Mouse (Mus musculus): ENCODE measurements around the gene Nf1. TPM values are rescaled to one million over a fixed set of nuclear protein-coding genes. Genes with fewer than 3 reads are reported as not detected.

The Nf1 gene
- polyA plus RNA-seq, 1 experiment from 2014 or later, result 9.3 TPM

- WGBS, result 49% methylated on average over 2 of the region's 2 CpGs
- ATAC-seq (ENCODE audit: insufficient number of reproducible peaks, insufficient read depth, low FRiP score, low TSS enrichment), result no peak
- no peaks in the 10 kb centered on the region for H3K27me3 ChIP-seq
- H3K9ac ChIP-seq, result no peak overlapping the region
- H3K36me3 ChIP-seq, result no peaks in the 10 kb centered on the region
- H3K4me2 ChIP-seq (replicated peaks), result no peak overlapping the region
- no peak overlapping the region for H3K27ac ChIP-seq
- H3K4me3 ChIP-seq, result no peak overlapping the region
- peaks cover 28% of the 10 kb centered on the region for H3K4me1 ChIP-seq
- H3K9me3 ChIP-seq, result no peaks in the 10 kb centered on the region
These were observed 271.0 kb downstream of the Nf1 start for GRCm38 (mm10) chr11:79610454-79610853.

- Histone ChIP-seq H3K4me1 (peaks cover 25% of the 10 kb centered on the region), H3K27ac (no peak overlapping the region), H3K4me2 (replicated peaks) (no peak overlapping the region), H3K4me3 (no peak overlapping the region), H3K9me3 (no peaks in the 10 kb centered on the region), H3K36me3 (no peaks in the 10 kb centered on the region), H3K9ac (no peak overlapping the region), H3K27me3 (no peaks in the 10 kb centered on the region)
- peak; percentile 42; the same call in 1 of the 2 replicates for ATAC-seq (ENCODE audit: insufficient number of reproducible peaks, insufficient read depth, low FRiP score, low TSS enrichment)
- WGBS, result 18% methylated on average over 13 of the region's 13 CpGs
These were observed 271.6 kb downstream of the Nf1 start for GRCm38 (mm10) chr11:79611011-79611666.

- Histone ChIP-seq H3K27ac (no peak overlapping the region), H3K9me3 (no peaks in the 10 kb centered on the region), H3K4me1 (peaks cover 25% of the 10 kb centered on the region), H3K36me3 (no peaks in the 10 kb centered on the region), H3K9ac (no peak overlapping the region), H3K4me3 (no peak overlapping the region), H3K4me2 (replicated peaks) (no peak overlapping the region), H3K27me3 (no peaks in the 10 kb centered on the region)
- ATAC-seq (ENCODE audit: insufficient number of reproducible peaks, insufficient read depth, low FRiP score, low TSS enrichment), result no peak
- 9% methylated on average over 1 of the region's 1 CpGs for WGBS
These were observed 272.6 kb downstream of the Nf1 start for GRCm38 (mm10) chr11:79612046-79612600.

- Histone ChIP-seq H3K4me2 (replicated peaks) (no peak overlapping the region), H3K27ac (no peak overlapping the region), H3K9ac (no peak overlapping the region), H3K9me3 (no peaks in the 10 kb centered on the region), H3K4me1 (peaks cover 25% of the 10 kb centered on the region), H3K36me3 (no peaks in the 10 kb centered on the region), H3K27me3 (no peaks in the 10 kb centered on the region), H3K4me3 (no peak overlapping the region)
- WGBS, result 19% methylated on average over 3 of the region's 3 CpGs
- ATAC-seq (ENCODE audit: insufficient number of reproducible peaks, insufficient read depth, low FRiP score, low TSS enrichment), result no peak
These were observed 273.6 kb downstream of the Nf1 start for GRCm38 (mm10) chr11:79613084-79613483.

- no peak for ATAC-seq (ENCODE audit: insufficient number of reproducible peaks, insufficient read depth, low FRiP score, low TSS enrichment)
- Histone ChIP-seq H3K4me1 (peaks cover 25% of the 10 kb centered on the region), H3K4me3 (no peak overlapping the region), H3K27ac (no peak overlapping the region), H3K4me2 (replicated peaks) (no peak overlapping the region), H3K9ac (no peak overlapping the region), H3K36me3 (no peaks in the 10 kb centered on the region), H3K27me3 (no peaks in the 10 kb centered on the region), H3K9me3 (no peaks in the 10 kb centered on the region)
- WGBS, result 52% methylated on average over 4 of the region's 4 CpGs
These were observed 274.2 kb downstream of the Nf1 start for GRCm38 (mm10) chr11:79613711-79614110.

- H3K4me3 ChIP-seq, result no peak overlapping the region
- H3K9ac ChIP-seq, result no peak overlapping the region
- WGBS, result 79% methylated on average over 3 of the region's 3 CpGs
- no peaks in the 10 kb centered on the region for H3K9me3 ChIP-seq
- peaks cover 25% of the 10 kb centered on the region for H3K4me1 ChIP-seq
- ATAC-seq (ENCODE audit: insufficient number of reproducible peaks, insufficient read depth, low FRiP score, low TSS enrichment), result no peak
- H3K4me2 ChIP-seq (replicated peaks), result no peak overlapping the region
- no peak overlapping the region for H3K27ac ChIP-seq
- H3K36me3 ChIP-seq, result no peaks in the 10 kb centered on the region
- H3K27me3 ChIP-seq, result no peaks in the 10 kb centered on the region
These were observed 275.4 kb downstream of the Nf1 start for GRCm38 (mm10) chr11:79614880-79615279.

- Histone ChIP-seq H3K9ac (no peak overlapping the region), H3K4me1 (peaks cover 21% of the 10 kb centered on the region), H3K36me3 (no peaks in the 10 kb centered on the region), H3K27me3 (no peaks in the 10 kb centered on the region), H3K4me3 (no peak overlapping the region), H3K4me2 (replicated peaks) (no peak overlapping the region), H3K9me3 (no peaks in the 10 kb centered on the region), H3K27ac (no peak overlapping the region)
- 49% methylated on average over 5 of the region's 5 CpGs for WGBS
- ATAC-seq (ENCODE audit: insufficient number of reproducible peaks, insufficient read depth, low FRiP score, low TSS enrichment), result no peak
These were observed 276.4 kb downstream of the Nf1 start for GRCm38 (mm10) chr11:79615871-79616270.

- Histone ChIP-seq H3K4me1 (peaks cover 7% of the 10 kb centered on the region; the same call in 1 of the 2 replicates), H3K27me3 (no peaks in the 10 kb centered on the region), H3K9ac (no peak overlapping the region), H3K36me3 (no peaks in the 10 kb centered on the region), H3K9me3 (no peaks in the 10 kb centered on the region), H3K4me2 (replicated peaks) (no peak overlapping the region), H3K27ac (no peak overlapping the region), H3K4me3 (no peak overlapping the region)
- 89% methylated on average over 8 of the region's 8 CpGs for WGBS
- ATAC-seq (ENCODE audit: insufficient number of reproducible peaks, insufficient read depth, low FRiP score, low TSS enrichment), result no peak
These were observed 278.5 kb downstream of the Nf1 start for GRCm38 (mm10) chr11:79617991-79618390.

- Histone ChIP-seq H3K36me3 (no peaks in the 10 kb centered on the region), H3K27ac (no peak overlapping the region), H3K9ac (no peak overlapping the region), H3K4me3 (no peak overlapping the region), H3K9me3 (no peaks in the 10 kb centered on the region), H3K4me2 (replicated peaks) (no peak overlapping the region), H3K27me3 (no peaks in the 10 kb centered on the region), H3K4me1 (peaks cover 3% of the 10 kb centered on the region; the same call in 1 of the 2 replicates)
- 80% methylated on average over 5 of the region's 5 CpGs for WGBS
- no peak for ATAC-seq (ENCODE audit: insufficient number of reproducible peaks, insufficient read depth, low FRiP score, low TSS enrichment)
These were observed 283.5 kb downstream of the Nf1 start for GRCm38 (mm10) chr11:79623029-79623428.

- Histone ChIP-seq H3K4me3 (no peak overlapping the region), H3K4me2 (replicated peaks) (no peak overlapping the region), H3K36me3 (no peaks in the 10 kb centered on the region), H3K27me3 (no peaks in the 10 kb centered on the region), H3K27ac (no peak overlapping the region), H3K9me3 (no peaks in the 10 kb centered on the region), H3K9ac (no peak overlapping the region), H3K4me1 (peaks cover 3% of the 10 kb centered on the region; the same call in 1 of the 2 replicates)
- WGBS, result 23% methylated on average over 4 of the region's 4 CpGs
- ATAC-seq (ENCODE audit: insufficient number of reproducible peaks, insufficient read depth, low FRiP score, low TSS enrichment), result no peak
These were observed 285.4 kb downstream of the Nf1 start for GRCm38 (mm10) chr11:79624801-79625302.

GRCm38 (mm10) chr11:79628716-79629115, 289.2 kb downstream of the Nf1 start:
- H3K36me3 ChIP-seq, result no peaks in the 10 kb centered on the region
- no peak overlapping the region for H3K4me2 ChIP-seq (replicated peaks)
- ATAC-seq (ENCODE audit: insufficient number of reproducible peaks, insufficient read depth, low FRiP score, low TSS enrichment), result no peak
- no peaks in the 10 kb centered on the region for H3K27me3 ChIP-seq
- H3K4me3 ChIP-seq, result no peak overlapping the region
- H3K9me3 ChIP-seq, result no peaks in the 10 kb centered on the region
- H3K27ac ChIP-seq, result no peak overlapping the region
- H3K9ac ChIP-seq, result no peak overlapping the region
- H3K4me1 ChIP-seq, result peaks cover 3% of the 10 kb centered on the region; the same call in 1 of the 2 replicates
- WGBS, result 69% methylated on average over 3 of the region's 3 CpGs

- no peaks in the 10 kb centered on the region for H3K36me3 ChIP-seq
- H3K9ac ChIP-seq, result no peak overlapping the region
- H3K4me3 ChIP-seq, result no peak overlapping the region
- no peak overlapping the region for H3K4me2 ChIP-seq (replicated peaks)
- H3K9me3 ChIP-seq, result no peaks in the 10 kb centered on the region
- H3K27ac ChIP-seq, result no peak overlapping the region
- ATAC-seq (ENCODE audit: insufficient number of reproducible peaks, insufficient read depth, low FRiP score, low TSS enrichment), result no peak
- H3K27me3 ChIP-seq, result no peaks in the 10 kb centered on the region
- peaks cover 3% of the 10 kb centered on the region; the same call in 1 of the 2 replicates for H3K4me1 ChIP-seq
- WGBS, result 76% methylated on average over 7 of the region's 7 CpGs
These were observed 290.4 kb downstream of the Nf1 start for GRCm38 (mm10) chr11:79629752-79630374.
